Mouse (Mus musculus) heart, postnatal 0 days (tissue): ENCODE data around the gene Ctf1. TPM values are rescaled to one million over a fixed set of nuclear protein-coding genes. Genes with fewer than 3 reads are reported as not detected.

Experiments
- ATAC-seq: fragments of 200-750 bp; cut with Nextera tagmentation; 2 replicates; pipeline ENCODE4 v1.8.0; 2017; ENCODE audit warnings: low read depth, moderate number of reproducible peaks, moderate library complexity; ENCODE audit not compliant: insufficient read depth
- DNase-seq: peaks from one replicate; pipeline ENCODE4 v3.0.0-alpha.2; 2016; ENCODE audit warnings: low spot score
- H3K27ac ChIP-seq: fragments of 300-500 bp; sonication (generic); 2 replicates; pipeline ENCODE4 v1.5.1; 2014; ENCODE audit warnings: low read depth, mild to moderate bottlenecking
- H3K27me3 ChIP-seq: fragments of 300-500 bp; sonication (generic); 2 replicates; pipeline ENCODE4 v1.6.1; 2014; ENCODE audit warnings: low read length, mixed read lengths; ENCODE audit not compliant: control insufficient read depth, insufficient read depth
- H3K36me3 ChIP-seq: fragments of 300-500 bp; sonication (generic); replicated peaks from 2 replicates; pipeline ENCODE4 v1.6.1; 2014; ENCODE audit warnings: low read length, mixed read lengths; ENCODE audit not compliant: control insufficient read depth, insufficient read depth
- H3K4me1 ChIP-seq: fragments of 300-500 bp; sonication (generic); 2 replicates; pipeline ENCODE4 v1.6.1; 2014; ENCODE audit warnings: antibody characterized with exemption; ENCODE audit not compliant: control insufficient read depth, insufficient read depth
- H3K4me2 ChIP-seq: fragments of 300-500 bp; sonication (generic); 2 replicates; pipeline ENCODE4 v1.6.1; 2014; ENCODE audit warnings: low read depth, mild to moderate bottlenecking, low read length, moderate library complexity
- H3K4me3 ChIP-seq: fragments of 300-500 bp; sonication (generic); 2 replicates; pipeline ENCODE4 v1.5.1; 2014; ENCODE audit warnings: low read depth, low read length
- H3K9ac ChIP-seq: fragments of 300-500 bp; sonication (generic); replicated peaks from 2 replicates; pipeline ENCODE4 v1.6.1; 2014; ENCODE audit warnings: low read depth, low read length, mixed read lengths
- H3K9me3 ChIP-seq: fragments of 300-500 bp; sonication (generic); replicated peaks from 2 replicates; pipeline ENCODE4 v1.6.1; 2016; ENCODE audit warnings: low read length; ENCODE audit not compliant: control insufficient read depth
- CTCF ChIP-seq: IDR thresholded peaks from 2 replicates; pipeline ENCODE4 v1.5.1; 2016; ENCODE audit warnings: antibody characterized with exemption, control low read depth, low read depth
- EP300 ChIP-seq: IDR thresholded peaks from 2 replicates; pipeline ENCODE4 v1.6.1; 2016; ENCODE audit warnings: antibody characterized with exemption, low read depth
- WGBS: fragments of 180-500 bp; shearing (Covaris S2); extraction: QIAGEN DNeasy Blood & Tissue Kit; methylation state at CpG from one replicate; pipeline ENCODE4 v1.1.7; 2014; 5-methylcytosine and 5-hydroxymethylcytosine counted together
- polyA plus RNA-seq: library from polyadenylated mRNA; unstranded; fragments of >200 nt; fragmentation: Nextera tagmentation; extraction: Ambion mirVana; gene quantifications from 2 replicates; pipeline ENCODE4 v1.2.1, GENCODE M21; 2015
- total RNA-seq: library from RNA; depleted of rRNA; stranded (reverse); fragments of >200 nt; gene quantifications from 2 replicates; pipeline ENCODE4 v1.2.3, GENCODE M21; 2014; ENCODE audit warnings: low replicate concordance

Gene Ctf1
- total and polyA plus RNA-seq, 2 experiments from 2014 or later: 2.6 to 11.1 TPM

GRCm38 (mm10) chr7:127750131-127751127 lies 37.9 kb downstream of the Ctf1 start:
- 87% methylated on average over 19 of the region's 19 CpGs for WGBS
- Histone ChIP-seq H3K27me3 (no peaks in the 10 kb centered on the region), H3K9ac (no peak overlapping the region), H3K36me3 (peaks cover 69% of the 10 kb centered on the region), H3K4me3 (no peak overlapping the region), H3K4me1 (0 out of 2 replicates have a peak, but pooled peaks cover 6% of the 10 kb centered on the region), H3K27ac (no peak overlapping the region), H3K4me2 (no peak overlapping the region), H3K9me3 (no peaks in the 10 kb centered on the region)
- no peak for ATAC-seq
- no peak for TF ChIP-seq EP300
- no peak for DNase-seq

- DNase-seq: no peak
- 95% methylated on average over 5 of the region's 5 CpGs for WGBS
- H3K27me3 ChIP-seq: no peaks in the 10 kb centered on the region
- no peak overlapping the region for H3K9ac ChIP-seq
- H3K36me3 ChIP-seq: peaks cover 76% of the 10 kb centered on the region
- ATAC-seq: no peak
- 0 out of 2 replicates have a peak, but pooled peaks cover 6% of the 10 kb centered on the region for H3K4me1 ChIP-seq
- no peak overlapping the region for H3K4me2 ChIP-seq
- no peak overlapping the region for H3K27ac ChIP-seq
- H3K9me3 ChIP-seq: no peaks in the 10 kb centered on the region
- TF ChIP-seq CTCF (no peak), EP300 (no peak)
- H3K4me3 ChIP-seq: no peak overlapping the region
Measured at GRCm38 (mm10) chr7:127751619-127752018, 39.1 kb downstream of the Ctf1 start.

GRCm38 (mm10) chr7:127752069-127752468 lies 39.5 kb downstream of the Ctf1 start:
- H3K4me3 ChIP-seq: no peak overlapping the region
- ATAC-seq: no peak
- 95% methylated on average over 27 of the region's 27 CpGs for WGBS
- no peak overlapping the region for H3K4me2 ChIP-seq
- peaks cover 79% of the 10 kb centered on the region for H3K36me3 ChIP-seq
- 0 out of 2 replicates have a peak, but pooled peaks cover 4% of the 10 kb centered on the region for H3K4me1 ChIP-seq
- no peaks in the 10 kb centered on the region for H3K27me3 ChIP-seq
- no peak for DNase-seq
- H3K9ac ChIP-seq: no peak overlapping the region
- H3K27ac ChIP-seq: no peak overlapping the region
- TF ChIP-seq EP300: no peak
- TF ChIP-seq CTCF: no peak
- H3K9me3 ChIP-seq: no peaks in the 10 kb centered on the region

GRCm38 (mm10) chr7:127753158-127753557 lies 40.6 kb downstream of the Ctf1 start:
- no peaks in the 10 kb centered on the region for H3K4me1 ChIP-seq
- ATAC-seq (no peak), DNase-seq (no peak)
- H3K27me3 ChIP-seq: no peaks in the 10 kb centered on the region
- no peaks in the 10 kb centered on the region for H3K9me3 ChIP-seq
- TF ChIP-seq EP300 (no peak), CTCF (no peak)
- no peak overlapping the region for H3K27ac ChIP-seq
- WGBS: 72% methylated on average over 5 of the region's 5 CpGs
- peaks cover 85% of the 10 kb centered on the region for H3K36me3 ChIP-seq
- H3K4me3 ChIP-seq: no peak overlapping the region
- no peak overlapping the region for H3K9ac ChIP-seq
- H3K4me2 ChIP-seq: no peak overlapping the region

- 90% methylated on average over 7 of the region's 7 CpGs for WGBS
- H3K4me1 ChIP-seq: no peaks in the 10 kb centered on the region
- H3K36me3 ChIP-seq: peaks cover 80% of the 10 kb centered on the region
- no peak overlapping the region for H3K4me3 ChIP-seq
- H3K4me2 ChIP-seq: no peak overlapping the region
- ATAC-seq (no peak), DNase-seq (no peak)
- no peaks in the 10 kb centered on the region for H3K9me3 ChIP-seq
- no peak overlapping the region for H3K27ac ChIP-seq
- no peaks in the 10 kb centered on the region for H3K27me3 ChIP-seq
- TF ChIP-seq EP300: no peak
- TF ChIP-seq CTCF: no peak
- H3K9ac ChIP-seq: no peak overlapping the region
Measured at GRCm38 (mm10) chr7:127753741-127754140, 41.2 kb downstream of the Ctf1 start.
